Mouse (Mus musculus): Measurements from ENCODE around the gene Pagr1a. TPM values are rescaled to one million over a fixed set of nuclear protein-coding genes. Genes with fewer than 3 reads are reported as not detected.
A peak's percentile ranks its signal among the peaks of the same experiment; 100 is the strongest.

Pagr1a gene
- total and polyA plus RNA-seq, 3 experiments = 60.2 to 85.9 TPM; not detected in 1

GRCm38 (mm10) chr7:127026984-127027726 lies 10.0 kb upstream of the Pagr1a start, which contains the start of gene Maz:
Gene Maz (minus strand): TSS chr7:127027037.
- peak; percentile 100 for DNase-seq (ENCODE audit: low read depth, low spot score)
- Histone ChIP-seq H3K79me2 (ENCODE audit: control insufficient read depth, insufficient read depth, low read length, poor library complexity) (peaks cover 39% of the 10 kb centered on the region), H3K9ac (ENCODE audit: control insufficient read depth, low read depth, low read length, poor library complexity, severe bottlenecking) (peak within 1 kb of the TSS; percentile 97), H3K36me3 (ENCODE audit: control insufficient read depth in 1 of 2, insufficient read depth in 2 of 2, low read length in 2 of 2) (peaks cover 20 to 53% of the 10 kb centered on the region in 2 experiments), H3K4me3 (ENCODE audit: control insufficient read depth in 1 of 2, insufficient read depth in 1 of 2, low read depth in 2 of 2, low read length in 2 of 2) (peak within 1 kb of the TSS; percentile 59 to 86), H3K9me3 (replicated peaks; ENCODE audit: insufficient read depth, low read length) (no peaks in the 10 kb centered on the region), H3K4me1 (ENCODE audit: control insufficient read depth in 1 of 2, insufficient read depth in 2 of 2, low read length in 2 of 2) (peaks cover 28 to 49% of the 10 kb centered on the region in 2 experiments), H3K27ac (ENCODE audit: control insufficient read depth, low read depth, low read length) (peak within 1 kb of the TSS; percentile 98), H3K27me3 (ENCODE audit: control insufficient read depth in 1 of 2, insufficient read depth in 2 of 2, low read length in 2 of 2) (no peaks in the 10 kb centered on the region)
- TF ChIP-seq POLR2A (IDR thresholded peaks at IDR 0.05; ENCODE audit: control insufficient read depth in 1 of 2, insufficient read depth in 1 of 2, low read depth in 1 of 2, low read length in 2 of 2, poor library complexity in 1 of 2) = peak; percentile 24 to 71; a peak in 2 of 4 replicates
- no peak for TF ChIP-seq MAFK (IDR thresholded peaks at IDR 0.05; ENCODE audit: borderline replicate concordance, low read depth, low read length)
- TF ChIP-seq UBTF (IDR thresholded peaks at IDR 0.05; ENCODE audit: borderline replicate concordance, insufficient read depth, low read depth, low read length) = no peak
- no peak; the same call in 1 of the 2 replicates for TF ChIP-seq MXI1 (IDR thresholded peaks at IDR 0.05; ENCODE audit: low read depth, low read length)
- no peak for TF ChIP-seq CHD1 (IDR thresholded peaks at IDR 0.05; ENCODE audit: low read depth, low read length)
- TF ChIP-seq ELF1 (IDR thresholded peaks at IDR 0.05; ENCODE audit: low read depth, low read length) = 0 out of 2 replicates have a peak, but pooled peaks have one; percentile 50
- no peak; the same call in 1 of the 2 replicates for TF ChIP-seq KAT2A (conservative IDR thresholded peaks at IDR 0.05; ENCODE audit: low read depth, low read length)
- TF ChIP-seq MAX (IDR thresholded peaks at IDR 0.05; ENCODE audit: low read length) = peak; percentile 73; the same call in 1 of the 2 replicates
- TF ChIP-seq CHD2 (IDR thresholded peaks at IDR 0.05; ENCODE audit: low read length) = peak; percentile 62
- TF ChIP-seq ZKSCAN1 (IDR thresholded peaks at IDR 0.05; ENCODE audit: low read depth, low read length) = no peak
- TF ChIP-seq USF1 (IDR thresholded peaks at IDR 0.05; ENCODE audit: low read depth, low read length) = peak; percentile 69
- TF ChIP-seq SIN3A (IDR thresholded peaks at IDR 0.05; ENCODE audit: low read length) = peak; percentile 90
- TF ChIP-seq NELFE (IDR thresholded peaks at IDR 0.05; ENCODE audit: low read depth, low read length) = peak; percentile 23
- TF ChIP-seq TAL1 (IDR thresholded peaks at IDR 0.05; ENCODE audit: low read length) = no peak
- peak; percentile 19; the same call in 1 of the 2 replicates for TF ChIP-seq SMC3 (IDR thresholded peaks at IDR 0.05; ENCODE audit: low read depth, low read length)
- peak; percentile 100 for TF ChIP-seq MAZ (IDR thresholded peaks at IDR 0.05; ENCODE audit: low read depth, low read length)
- TF ChIP-seq ETS1 (IDR thresholded peaks at IDR 0.05; ENCODE audit: low read depth, low read length) = peak; percentile 79
- no peak for TF ChIP-seq GABPA (IDR thresholded peaks at IDR 0.05; ENCODE audit: low read depth, low read length)
- TF ChIP-seq TCF12 (IDR thresholded peaks at IDR 0.05; ENCODE audit: low read depth, low read length) = peak; percentile 77
- TF ChIP-seq MEF2A (IDR thresholded peaks at IDR 0.05; ENCODE audit: extremely low read depth, insufficient replicate concordance, low read depth, low read length, poor library complexity, severe bottlenecking) = no peak
- TF ChIP-seq ZNF384 (IDR thresholded peaks at IDR 0.05; ENCODE audit: low read depth, low read length) = no peak
- TF ChIP-seq E2F4 (IDR thresholded peaks at IDR 0.05; ENCODE audit: borderline replicate concordance, low read depth, low read length) = peak; percentile 93; the same call in 1 of the 2 replicates
- peak; percentile 15; the same call in 1 of the 2 replicates for TF ChIP-seq BHLHE40 (IDR thresholded peaks at IDR 0.05; ENCODE audit: borderline replicate concordance, low read depth, low read length)
- no peak for TF ChIP-seq GATA1 (IDR thresholded peaks at IDR 0.05; ENCODE audit: low read depth, low read length)
- TF ChIP-seq MYC (IDR thresholded peaks at IDR 0.05; ENCODE audit: low read depth, low read length) = no peak
- TF ChIP-seq TBP (IDR thresholded peaks at IDR 0.05; ENCODE audit: low read depth, low read length) = peak; percentile 78
- TF ChIP-seq MYB (IDR thresholded peaks at IDR 0.05; ENCODE audit: low read depth, low read length) = peak; percentile 98
- TF ChIP-seq POLR2AphosphoS5 (IDR thresholded peaks at IDR 0.05; ENCODE audit: borderline replicate concordance, low read depth, low read length) = no peak; the same call in 1 of the 2 replicates
- no peak for TF ChIP-seq ZC3H11A (IDR thresholded peaks at IDR 0.05; ENCODE audit: low read depth, low read length)
- TF ChIP-seq CTCF (IDR thresholded peaks at IDR 0.05 in 2 of 3, conservative IDR thresholded peaks at IDR 0.05 in 1 of 3; ENCODE audit: control insufficient read depth in 1 of 3, insufficient read depth in 1 of 3, low read depth in 2 of 3, low read length in 3 of 3, poor library complexity in 1 of 3, severe bottlenecking in 1 of 3) = 0 out of 6 replicates have a peak, but pooled peaks of 1 of the 3 experiments have one; percentile 2
- TF ChIP-seq RCOR1 (IDR thresholded peaks at IDR 0.05; ENCODE audit: low read depth, low read length) = no peak
- peak; percentile 88 for TF ChIP-seq HCFC1 (IDR thresholded peaks at IDR 0.05; ENCODE audit: low read depth, low read length)
- peak; percentile 99 for TF ChIP-seq POLR2AphosphoS2 (IDR thresholded peaks at IDR 0.05; ENCODE audit: low read length)
- peak in 1 of 2 experiments; percentile 91; a peak in 2 of 4 replicates for TF ChIP-seq EP300 (IDR thresholded peaks at IDR 0.05; ENCODE audit: low read depth in 1 of 2, low read length in 2 of 2)
- no peak for TF ChIP-seq JUND (IDR thresholded peaks at IDR 0.05; ENCODE audit: low read depth, low read length)
- peak; percentile 84 for TF ChIP-seq ZMIZ1 (IDR thresholded peaks at IDR 0.05; ENCODE audit: low read depth, low read length)

Measured in MEL (cell line).